Mouse (Mus musculus): ENCODE data around the gene Lats2. TPM values are rescaled to one million over a fixed set of nuclear protein-coding genes. Genes with fewer than 3 reads are reported as not detected.

The Lats2 gene
- polyA plus RNA-seq, 1 experiment from 2014 or later = 20.5 TPM

- DNase-seq (ENCODE audit: low spot score) (peak; percentile 91), ATAC-seq (replicated peaks; ENCODE audit: low FRiP score, low TSS enrichment, low read depth) (peak; percentile 93)
- Histone ChIP-seq H3K9ac (ENCODE audit: low read length) (peak within 1 kb of the TSS; percentile 92), H3K4me3 (ENCODE audit: low read depth, low read length) (peak within 1 kb of the TSS; percentile 68), H3K36me3 (ENCODE audit: control insufficient read depth, insufficient read depth, low read length) (no peaks in the 10 kb centered on the region), H3K27ac (ENCODE audit: low read depth) (peak within 1 kb of the TSS; percentile 91), H3K4me1 (replicated peaks; ENCODE audit: control insufficient read depth, insufficient read depth, low read length) (peaks cover 11% of the 10 kb centered on the region), H3K4me2 (ENCODE audit: low read length) (peak within 1 kb of the TSS; percentile 84), H3K27me3 (replicated peaks; ENCODE audit: control insufficient read depth, insufficient read depth, low read length) (no peaks in the 10 kb centered on the region), H3K9me3 (ENCODE audit: control insufficient read depth, low read length) (no peaks in the 10 kb centered on the region)
- WGBS = under 1% methylated on average over 64 of the region's 68 CpGs
Observed at GRCm38 (mm10) chr14:57746001-57746771, 12.0 kb downstream of the Lats2 start, which contains the start of gene Gm49361. Gene Gm49361, minus strand, starts transcription at chr14:57746103.

GRCm38 (mm10) chr14:57745291-57745969 is 12.8 kb downstream of the Lats2 start:
- under 1% methylated on average over 66 of the region's 103 CpGs for WGBS
- peak; percentile 78 for ATAC-seq (replicated peaks; ENCODE audit: low FRiP score, low TSS enrichment, low read depth)
- Histone ChIP-seq H3K9me3 (ENCODE audit: control insufficient read depth, low read length) (no peaks in the 10 kb centered on the region), H3K36me3 (ENCODE audit: control insufficient read depth, insufficient read depth, low read length) (no peaks in the 10 kb centered on the region), H3K9ac (ENCODE audit: low read length) (peak overlapping the region; percentile 92), H3K27ac (ENCODE audit: low read depth) (peak overlapping the region; percentile 91), H3K4me1 (replicated peaks; ENCODE audit: control insufficient read depth, insufficient read depth, low read length) (peaks cover 11% of the 10 kb centered on the region), H3K4me3 (ENCODE audit: low read depth, low read length) (peak overlapping the region; percentile 68), H3K4me2 (ENCODE audit: low read length) (peak overlapping the region; percentile 84), H3K27me3 (replicated peaks; ENCODE audit: control insufficient read depth, insufficient read depth, low read length) (no peaks in the 10 kb centered on the region)
- peak; percentile 74 for DNase-seq (ENCODE audit: low spot score)

- no peaks in the 10 kb centered on the region for H3K36me3 ChIP-seq (ENCODE audit: control insufficient read depth, insufficient read depth, low read length)
- WGBS = under 1% methylated on average over 8 of the region's 8 CpGs
- peak overlapping the region; percentile 84 for H3K4me2 ChIP-seq (ENCODE audit: low read length)
- DNase-seq (ENCODE audit: low spot score) (no peak), ATAC-seq (replicated peaks; ENCODE audit: low FRiP score, low TSS enrichment, low read depth) (no peak)
- H3K4me1 ChIP-seq (replicated peaks; ENCODE audit: control insufficient read depth, insufficient read depth, low read length) = peaks cover 11% of the 10 kb centered on the region
- no peaks in the 10 kb centered on the region for H3K27me3 ChIP-seq (replicated peaks; ENCODE audit: control insufficient read depth, insufficient read depth, low read length)
- H3K27ac ChIP-seq (ENCODE audit: low read depth) = no peak overlapping the region
- H3K4me3 ChIP-seq (ENCODE audit: low read depth, low read length) = peak overlapping the region; percentile 68
- H3K9me3 ChIP-seq (ENCODE audit: control insufficient read depth, low read length) = no peaks in the 10 kb centered on the region
- peak overlapping the region; percentile 92 for H3K9ac ChIP-seq (ENCODE audit: low read length)
Observed at GRCm38 (mm10) chr14:57744547-57744946, 13.6 kb downstream of the Lats2 start.

GRCm38 (mm10) chr14:57740651-57741050 is 17.5 kb downstream of the Lats2 start:
- no peak for DNase-seq (ENCODE audit: low spot score)
- H3K4me2 ChIP-seq (ENCODE audit: low read length) = no peak overlapping the region
- H3K9ac ChIP-seq (ENCODE audit: low read length) = no peak overlapping the region
- 79% methylated on average over 8 of the region's 8 CpGs for WGBS
- ATAC-seq (replicated peaks; ENCODE audit: low FRiP score, low TSS enrichment, low read depth) = no peak
- H3K27me3 ChIP-seq (replicated peaks; ENCODE audit: control insufficient read depth, insufficient read depth, low read length) = no peaks in the 10 kb centered on the region
- H3K9me3 ChIP-seq (ENCODE audit: control insufficient read depth, low read length) = no peaks in the 10 kb centered on the region
- peaks cover 30% of the 10 kb centered on the region for H3K4me1 ChIP-seq (replicated peaks; ENCODE audit: control insufficient read depth, insufficient read depth, low read length)
- no peak overlapping the region for H3K4me3 ChIP-seq (ENCODE audit: low read depth, low read length)
- H3K36me3 ChIP-seq (ENCODE audit: control insufficient read depth, insufficient read depth, low read length) = no peaks in the 10 kb centered on the region
- no peak overlapping the region for H3K27ac ChIP-seq (ENCODE audit: low read depth)

GRCm38 (mm10) chr14:57737089-57737488 is 21.1 kb downstream of the Lats2 start:
- no peak overlapping the region; the same call in 1 of the 2 replicates for H3K9ac ChIP-seq (ENCODE audit: low read length)
- DNase-seq (ENCODE audit: low spot score) (no peak), ATAC-seq (replicated peaks; ENCODE audit: low FRiP score, low TSS enrichment, low read depth) (peak; percentile 47; the same call in 1 of the 2 replicates)
- no peak overlapping the region for H3K4me2 ChIP-seq (ENCODE audit: low read length)
- H3K4me1 ChIP-seq (replicated peaks; ENCODE audit: control insufficient read depth, insufficient read depth, low read length) = peaks cover 35% of the 10 kb centered on the region
- H3K9me3 ChIP-seq (ENCODE audit: control insufficient read depth, low read length) = no peaks in the 10 kb centered on the region
- 0 out of 2 replicates have a peak, but pooled peaks cover 5% of the 10 kb centered on the region for H3K36me3 ChIP-seq (ENCODE audit: control insufficient read depth, insufficient read depth, low read length)
- H3K27ac ChIP-seq (ENCODE audit: low read depth) = peak overlapping the region; percentile 14; the same call in 1 of the 2 replicates
- H3K27me3 ChIP-seq (replicated peaks; ENCODE audit: control insufficient read depth, insufficient read depth, low read length) = no peaks in the 10 kb centered on the region
- no peak overlapping the region for H3K4me3 ChIP-seq (ENCODE audit: low read depth, low read length)

GRCm38 (mm10) chr14:57736141-57736540 is 22.0 kb downstream of the Lats2 start:
- no peak for ATAC-seq (replicated peaks; ENCODE audit: low FRiP score, low TSS enrichment, low read depth)
- no peak overlapping the region; the same call in 1 of the 2 replicates for H3K27ac ChIP-seq (ENCODE audit: low read depth)
- H3K4me2 ChIP-seq (ENCODE audit: low read length) = no peak overlapping the region
- no peak overlapping the region for H3K4me3 ChIP-seq (ENCODE audit: low read depth, low read length)
- 46% methylated on average over 4 of the region's 4 CpGs for WGBS
- H3K9me3 ChIP-seq (ENCODE audit: control insufficient read depth, low read length) = no peaks in the 10 kb centered on the region
- H3K27me3 ChIP-seq (replicated peaks; ENCODE audit: control insufficient read depth, insufficient read depth, low read length) = no peaks in the 10 kb centered on the region
- H3K36me3 ChIP-seq (ENCODE audit: control insufficient read depth, insufficient read depth, low read length) = 0 out of 2 replicates have a peak, but pooled peaks cover 5% of the 10 kb centered on the region
- H3K4me1 ChIP-seq (replicated peaks; ENCODE audit: control insufficient read depth, insufficient read depth, low read length) = peaks cover 35% of the 10 kb centered on the region
- DNase-seq (ENCODE audit: low spot score) = no peak
- no peak overlapping the region for H3K9ac ChIP-seq (ENCODE audit: low read length)

- H3K27ac ChIP-seq (ENCODE audit: low read depth) = no peak overlapping the region
- DNase-seq (ENCODE audit: low spot score) (no peak), ATAC-seq (replicated peaks; ENCODE audit: low FRiP score, low TSS enrichment, low read depth) (no peak)
- H3K4me3 ChIP-seq (ENCODE audit: low read depth, low read length) = no peak overlapping the region
- WGBS = 55% methylated on average over 6 of the region's 6 CpGs
- no peaks in the 10 kb centered on the region for H3K9me3 ChIP-seq (ENCODE audit: control insufficient read depth, low read length)
- 0 out of 2 replicates have a peak, but pooled peaks cover 9% of the 10 kb centered on the region for H3K36me3 ChIP-seq (ENCODE audit: control insufficient read depth, insufficient read depth, low read length)
- no peak overlapping the region for H3K9ac ChIP-seq (ENCODE audit: low read length)
- no peaks in the 10 kb centered on the region for H3K27me3 ChIP-seq (replicated peaks; ENCODE audit: control insufficient read depth, insufficient read depth, low read length)
- peaks cover 50% of the 10 kb centered on the region for H3K4me1 ChIP-seq (replicated peaks; ENCODE audit: control insufficient read depth, insufficient read depth, low read length)
- H3K4me2 ChIP-seq (ENCODE audit: low read length) = no peak overlapping the region
Observed at GRCm38 (mm10) chr14:57732668-57733293, 25.4 kb downstream of the Lats2 start.

- Histone ChIP-seq H3K4me2 (ENCODE audit: low read length) (no peak overlapping the region), H3K9ac (ENCODE audit: low read length) (no peak overlapping the region), H3K4me3 (ENCODE audit: low read depth, low read length) (no peak overlapping the region), H3K27me3 (replicated peaks; ENCODE audit: control insufficient read depth, insufficient read depth, low read length) (no peaks in the 10 kb centered on the region), H3K27ac (ENCODE audit: low read depth) (peak overlapping the region; percentile 39; the same call in 1 of the 2 replicates), H3K36me3 (ENCODE audit: control insufficient read depth, insufficient read depth, low read length) (0 out of 2 replicates have a peak, but pooled peaks cover 9% of the 10 kb centered on the region), H3K9me3 (ENCODE audit: control insufficient read depth, low read length) (no peaks in the 10 kb centered on the region; the same call in 1 of the 2 replicates), H3K4me1 (replicated peaks; ENCODE audit: control insufficient read depth, insufficient read depth, low read length) (peaks cover 30% of the 10 kb centered on the region)
- DNase-seq (ENCODE audit: low spot score) (peak; percentile 59), ATAC-seq (replicated peaks; ENCODE audit: low FRiP score, low TSS enrichment, low read depth) (no peak)
- whole genome bisulfite sequencing = 43% methylated on average over 9 of the region's 9 CpGs
Observed at GRCm38 (mm10) chr14:57730527-57730926, 27.7 kb downstream of the Lats2 start.
